ENCODE assay signal across 11 mouse cellular contexts in genomic region chr6:91707886-91708564, GRCm38 (mm10). TPM values are rescaled to one million over a fixed set of nuclear protein-coding genes. Genes with fewer than 3 reads are reported as not detected.
DNase-seq lines count a peak whose midpoint lies in the region; ATAC-seq and TF ChIP-seq lines count a peak whose summit lies in the region.
"Had no signal": no experiment of that assay in that cellular context is flagged by ENCODE, and none has a peak within 500 bp of the region (broad histone marks: within the 10 kb centered on the region; RNA-seq: fewer than 3 reads in every experiment).

No protein-coding gene starts in this region.

- peak; percentile 31 for ATAC-seq in forebrain, embryonic 12.5 days (ENCODE audit: low FRiP score)
- ATAC-seq in kidney, postnatal 0 days (replicated peaks; ENCODE audit: low FRiP score, low read depth) = no peak
- no peak for ATAC-seq in CD4-positive, CD25-positive, alpha-beta regulatory T cell, adult 4 months

- H3K27me3 ChIP-seq in forebrain, embryonic 12.5 days = no peaks in the 10 kb centered on the region
- H3K27me3 ChIP-seq in kidney, postnatal 0 days (ENCODE audit: insufficient read depth, low read length) = no peaks in the 10 kb centered on the region
- H3K27me3 ChIP-seq: liver, embryonic 13.5 days had no signal

- no peak overlapping the region for H3K4me3 ChIP-seq in forebrain, embryonic 12.5 days (replicated peaks)
- H3K4me3 ChIP-seq in kidney, postnatal 0 days (replicated peaks; ENCODE audit: low read depth, low read length) = no peak overlapping the region
- H3K4me3 ChIP-seq: heart, adult 2 months; liver, embryonic 13.5 days had no signal

- peak; percentile 69 for DNase-seq in kidney, adult 11 months
- no peak for DNase-seq in kidney, postnatal 4 days
- DNase-seq in R1 (ENCODE audit: low read depth, low spot score) = peak; percentile 28
- DNase-seq in kidney, postnatal 0 days (ENCODE audit: low spot score) = no peak
- DNase-seq in heart, postnatal 25 days (ENCODE audit: low spot score) = no peak
- DNase-seq in frontal cortex, postnatal 14 days (ENCODE audit: low spot score in 2 of 2) = no peak
- DNase-seq: heart, adult 2 months; liver, embryonic 13.5 days; right cerebral cortex, adult 18-20 months had no signal

- H3K36me3 ChIP-seq in forebrain, embryonic 12.5 days (replicated peaks) = peaks cover 35% of the 10 kb centered on the region
- peaks cover 25% of the 10 kb centered on the region for H3K36me3 ChIP-seq in kidney, postnatal 0 days (ENCODE audit: insufficient read depth, low read length)

- peak overlapping the region; percentile 85 for H3K27ac ChIP-seq in forebrain, embryonic 12.5 days
- H3K27ac ChIP-seq in kidney, postnatal 0 days = 0 out of 2 replicates have a peak overlapping the region, but pooled peaks have one; percentile 10
- H3K27ac ChIP-seq: heart, adult 2 months; liver, embryonic 13.5 days had no signal

- intact Hi-C loops in heart, postnatal 25 days (cut with DNase I) = no loop called here

- no peaks in the 10 kb centered on the region for H3K9me3 ChIP-seq in forebrain, embryonic 12.5 days
- H3K9me3 ChIP-seq in kidney, postnatal 0 days (replicated peaks; ENCODE audit: low read length) = no peaks in the 10 kb centered on the region
- H3K9me3 ChIP-seq: liver, embryonic 13.5 days had no signal

- H3K9ac ChIP-seq in forebrain, embryonic 12.5 days = no peak overlapping the region
- no peak overlapping the region for H3K9ac ChIP-seq in kidney, postnatal 0 days (ENCODE audit: low read depth, low read length)
- H3K9ac ChIP-seq: liver, embryonic 13.5 days had no signal

- no peak for TF ChIP-seq CTCF in kidney, postnatal 0 days (IDR thresholded peaks at IDR 0.05; ENCODE audit: low read depth)

- H3K4me2 ChIP-seq in forebrain, embryonic 12.5 days = no peak overlapping the region
- H3K4me2 ChIP-seq in kidney, postnatal 0 days (ENCODE audit: low read length) = no peak overlapping the region
- H3K4me2 ChIP-seq: liver, embryonic 13.5 days had no signal

- 69% methylated on average over 11 of the region's 11 CpGs for WGBS in forebrain, embryonic 12.5 days
- WGBS in kidney, postnatal 0 days = 89% methylated on average over 11 of the region's 11 CpGs

- peaks cover 55% of the 10 kb centered on the region for H3K4me1 ChIP-seq in forebrain, embryonic 12.5 days
- peaks cover 21% of the 10 kb centered on the region for H3K4me1 ChIP-seq in kidney, postnatal 0 days (replicated peaks; ENCODE audit: insufficient read depth, low read length)

RNA-seq across cellular contexts. Expression of gene Slc6a6, which starts 24.2 kb away (rescaled TPM):
- polyA plus RNA-seq in forebrain, embryonic 12.5 days (2016; fragmentation: Nextera tagmentation; extraction: Ambion mirVana) = 67.6 and 79.0 TPM in 2 replicates
- polyA plus RNA-seq in kidney, postnatal 0 days (2015; fragmentation: Nextera tagmentation; extraction: Ambion mirVana) = 106 and 121 TPM in 2 replicates
- 10 to 100 TPM; 43.3 to 45.1 TPM for polyA plus RNA-seq in CD4-positive, CD25-positive, alpha-beta regulatory T cell, adult 4 months (2017; shearing (Covaris generic))
- 100 to 1,000 TPM in 1 of 2 experiments, 10 to 100 TPM in 1; 85.0 to 102 TPM for total RNA-seq in heart, postnatal 25 days (2021)

Comparison
In these comparisons a context has a peak if more than half of its experiments do, and no peak if none do; other contexts are left out.
1. DNase-seq: peak in kidney, adult 11 months (single experiment) and R1 (single experiment); none in kidney, postnatal 4 days (0 of 2), kidney, postnatal 0 days (single experiment), heart, postnatal 25 days (single experiment) and frontal cortex, postnatal 14 days (0 of 2).